ENCODE assay signal across 8 mouse cellular contexts in the genomic region with DNA sequence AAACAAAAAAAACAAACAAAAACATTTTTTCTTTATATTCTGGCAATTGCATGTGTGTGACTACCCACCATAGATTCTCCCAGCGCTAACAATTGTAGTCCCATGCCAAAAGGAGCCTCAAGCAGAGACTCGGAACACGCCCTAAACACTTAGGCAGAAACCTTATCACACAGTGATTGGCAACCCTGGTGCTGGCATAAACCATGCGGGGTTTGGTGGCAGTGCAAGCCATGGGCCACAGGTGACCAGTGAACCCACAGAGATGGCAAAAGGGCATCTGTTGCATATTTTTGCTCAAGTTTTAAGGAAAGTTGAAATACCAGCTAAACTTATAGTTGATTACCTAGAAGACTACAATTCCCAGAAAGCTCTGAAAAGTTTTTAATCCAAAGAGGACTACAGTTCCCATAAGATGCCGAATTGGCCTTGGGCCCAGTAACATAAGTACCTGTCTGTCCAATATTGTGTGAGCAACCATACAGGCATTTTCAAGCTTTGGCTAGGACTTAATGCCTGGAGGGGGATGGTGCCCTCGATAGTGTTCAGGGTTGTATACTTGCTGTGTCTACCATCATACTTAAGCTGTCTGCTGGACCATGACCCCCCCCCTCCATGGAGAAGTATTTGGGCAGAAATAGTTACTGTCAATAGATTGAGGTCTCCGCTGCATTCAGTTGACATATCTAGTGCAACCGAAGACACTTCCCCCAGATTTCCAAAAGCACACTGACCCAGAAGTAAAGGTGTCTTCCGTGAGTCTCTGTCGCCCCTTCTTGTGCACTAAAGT. TPM values are rescaled to one million over a fixed set of nuclear protein-coding genes. Genes with fewer than 3 reads are reported as not detected.
DNase-seq lines count a peak whose midpoint lies in the region; ATAC-seq and TF ChIP-seq lines count a peak whose summit lies in the region.
"Had no signal": no experiment of that assay in that cellular context is flagged by ENCODE, and none has a peak within 500 bp of the region (broad histone marks: within the 10 kb centered on the region; RNA-seq: fewer than 3 reads in every experiment).

No protein-coding gene starts in this region.

- H3K9ac ChIP-seq in ES-E14 (ENCODE audit: insufficient read depth, low read depth, low read length, poor library complexity, severe bottlenecking): peak overlapping the region; percentile 96
- peak overlapping the region; percentile 99 for H3K9ac ChIP-seq in forebrain, embryonic 12.5 days
- H3K9ac ChIP-seq in intestine, embryonic 15.5 days: peak overlapping the region; percentile 94
- peak overlapping the region; percentile 93 for H3K9ac ChIP-seq in liver, embryonic 12.5 days
- H3K9ac ChIP-seq in neural tube, embryonic 13.5 days: peak overlapping the region; percentile 96

- H3K4me2 ChIP-seq in forebrain, embryonic 12.5 days: peak overlapping the region; percentile 98
- peak overlapping the region; percentile 76 for H3K4me2 ChIP-seq in intestine, embryonic 15.5 days (replicated peaks)
- peak overlapping the region; percentile 100 for H3K4me2 ChIP-seq in liver, embryonic 12.5 days
- H3K4me2 ChIP-seq in neural tube, embryonic 13.5 days: peak overlapping the region; percentile 94

- WGBS in forebrain, embryonic 12.5 days: 21% methylated on average over 10 of the region's 10 CpGs
- WGBS in intestine, embryonic 15.5 days: 14% methylated on average over 10 of the region's 10 CpGs
- 7% methylated on average over 10 of the region's 10 CpGs for WGBS in liver, embryonic 12.5 days (ENCODE audit: insufficient replicate concordance)
- 19% methylated on average over 10 of the region's 10 CpGs for WGBS in neural tube, embryonic 13.5 days

- peak overlapping the region; percentile 75 to 97 for H3K4me3 ChIP-seq in ES-E14 (ENCODE audit: insufficient read depth in 1 of 2, low read depth in 1 of 2, low read length in 2 of 2, poor library complexity in 1 of 2, severe bottlenecking in 1 of 2)
- H3K4me3 ChIP-seq in forebrain, embryonic 12.5 days (replicated peaks): peak overlapping the region; percentile 100
- peak overlapping the region; percentile 97 for H3K4me3 ChIP-seq in intestine, embryonic 15.5 days (replicated peaks)
- H3K4me3 ChIP-seq in liver, embryonic 12.5 days: peak overlapping the region; percentile 87
- peak overlapping the region; percentile 93 for H3K4me3 ChIP-seq in neural tube, embryonic 13.5 days

- H3K27ac ChIP-seq in ES-E14 (ENCODE audit: insufficient read depth, low read depth, low read length, poor library complexity, severe bottlenecking): peak overlapping the region; percentile 85; the same call in 1 of the 2 replicates
- peak overlapping the region; percentile 98 for H3K27ac ChIP-seq in forebrain, embryonic 12.5 days
- H3K27ac ChIP-seq in intestine, embryonic 15.5 days: peak overlapping the region; percentile 96
- H3K27ac ChIP-seq in liver, embryonic 12.5 days: peak overlapping the region; percentile 88
- peak overlapping the region; percentile 98 for H3K27ac ChIP-seq in neural tube, embryonic 13.5 days (replicated peaks)

- peaks cover 8 to 11% of the 10 kb centered on the region in 2 experiments for H3K4me1 ChIP-seq in ES-E14 (ENCODE audit: control insufficient read depth in 2 of 2, insufficient read depth in 2 of 2, low read length in 2 of 2, poor library complexity in 1 of 2)
- H3K4me1 ChIP-seq in forebrain, embryonic 12.5 days: peaks cover 49% of the 10 kb centered on the region
- peaks cover 29% of the 10 kb centered on the region for H3K4me1 ChIP-seq in intestine, embryonic 15.5 days (replicated peaks)
- H3K4me1 ChIP-seq in liver, embryonic 12.5 days: peaks cover 73% of the 10 kb centered on the region
- H3K4me1 ChIP-seq in neural tube, embryonic 13.5 days (replicated peaks): peaks cover 54% of the 10 kb centered on the region

- ATAC-seq in forebrain, embryonic 12.5 days (ENCODE audit: low FRiP score): no peak
- ATAC-seq in intestine, embryonic 15.5 days: 0 out of 2 replicates have a peak, but pooled peaks have one; percentile 9
- no peak for ATAC-seq in liver, embryonic 12.5 days
- ATAC-seq in neural tube, embryonic 13.5 days (ENCODE audit: low read depth): no peak
- no peak for ATAC-seq in erythroid progenitor cell, adult 5-6 weeks (replicated peaks; ENCODE audit: low FRiP score, poor library complexity, severe bottlenecking)

- no peaks in the 10 kb centered on the region for H3K27me3 ChIP-seq in forebrain, embryonic 12.5 days
- H3K27me3 ChIP-seq in intestine, embryonic 15.5 days (replicated peaks): no peaks in the 10 kb centered on the region
- no peaks in the 10 kb centered on the region for H3K27me3 ChIP-seq in liver, embryonic 12.5 days (replicated peaks)
- H3K27me3 ChIP-seq in neural tube, embryonic 13.5 days: no peaks in the 10 kb centered on the region

- no peak for DNase-seq in ES-E14 (ENCODE audit: low read depth, low spot score)
- DNase-seq in brain, adult 2 months (ENCODE audit: low read depth, low spot score): peak; percentile 88

- in situ Hi-C loops in ES-E14 (cut with MboI; ENCODE audit: low sequenced_read_pairs in 2 of 2, unreplicated experiment in 2 of 2): no loop called here

- no peaks in the 10 kb centered on the region for H3K9me3 ChIP-seq in ES-E14 (ENCODE audit: control insufficient read depth, insufficient read depth, low read depth, low read length)
- H3K9me3 ChIP-seq in forebrain, embryonic 12.5 days: no peaks in the 10 kb centered on the region
- no peaks in the 10 kb centered on the region for H3K9me3 ChIP-seq in intestine, embryonic 15.5 days
- no peaks in the 10 kb centered on the region for H3K9me3 ChIP-seq in liver, embryonic 12.5 days (replicated peaks)
- H3K9me3 ChIP-seq in neural tube, embryonic 13.5 days: no peaks in the 10 kb centered on the region

- peaks cover 4% of the 10 kb centered on the region; the same call in 1 of the 2 replicates for H3K36me3 ChIP-seq in ES-E14 (ENCODE audit: control insufficient read depth, insufficient read depth, low read length, poor library complexity, severe bottlenecking)
- peaks cover 24% of the 10 kb centered on the region for H3K36me3 ChIP-seq in forebrain, embryonic 12.5 days (replicated peaks)
- peaks cover 12% of the 10 kb centered on the region for H3K36me3 ChIP-seq in intestine, embryonic 15.5 days
- peaks cover 26% of the 10 kb centered on the region for H3K36me3 ChIP-seq in liver, embryonic 12.5 days
- peaks cover 25% of the 10 kb centered on the region for H3K36me3 ChIP-seq in neural tube, embryonic 13.5 days

TF ChIP-seq in ES-E14, 5 proteins besides CTCF, POLR2A, EP300 and RAD21:
- TF ChIP-seq ZNF384 (IDR thresholded peaks at IDR 0.05; ENCODE audit: low read depth, low read length) (no peak), HCFC1 (IDR thresholded peaks at IDR 0.05; ENCODE audit: borderline replicate concordance, insufficient read depth, low read length) (0 out of 2 replicates have a peak, but pooled peaks have one; percentile 36)

RNA-seq across cellular contexts. Expression of a gene that starts 0.5 kb away (rescaled TPM):
- 5.0 TPM in 2 replicates for total RNA-seq in ES-E14 (2012; rRNA removed)
- polyA plus RNA-seq in forebrain, embryonic 12.5 days (2016; fragmentation: Nextera tagmentation; extraction: Ambion mirVana): 1.3 and 1.6 TPM in 2 replicates
- polyA plus RNA-seq in intestine, embryonic 15.5 days (2015; fragmentation: Nextera tagmentation; extraction: Ambion mirVana): 14.9 and 16.0 TPM in 2 replicates
- 7.9 and 8.2 TPM in 2 replicates for polyA plus RNA-seq in liver, embryonic 12.5 days (2016; fragmentation: Nextera tagmentation; extraction: Ambion mirVana)
- polyA plus RNA-seq in neural tube, embryonic 13.5 days (2015; fragmentation: Nextera tagmentation; extraction: Ambion mirVana): 0.99 and 2.1 TPM in 2 replicates
- 15.5 and 23.5 TPM in 2 replicates for total RNA-seq in erythroid progenitor cell, adult 5-6 weeks (2015; ENCODE audit: low replicate concordance)
- 1.8 TPM in 1 of 2 replicates, not detected in the other for total RNA-seq in erythroid progenitor cell, adult 5-6 weeks (2017; ENCODE audit: low replicate concordance)

RNA-seq across cellular contexts. Expression of a gene that starts 0.7 kb away (rescaled TPM):
- total RNA-seq in ES-E14 (2012; rRNA removed): 124 and 147 TPM in 2 replicates
- polyA plus RNA-seq in forebrain, embryonic 12.5 days (2016; fragmentation: Nextera tagmentation; extraction: Ambion mirVana): 111 and 114 TPM in 2 replicates
- 61.2 and 67.6 TPM in 2 replicates for polyA plus RNA-seq in intestine, embryonic 15.5 days (2015; fragmentation: Nextera tagmentation; extraction: Ambion mirVana)
- polyA plus RNA-seq in liver, embryonic 12.5 days (2016; fragmentation: Nextera tagmentation; extraction: Ambion mirVana): 27.1 and 32.8 TPM in 2 replicates
- polyA plus RNA-seq in neural tube, embryonic 13.5 days (2015; fragmentation: Nextera tagmentation; extraction: Ambion mirVana): 86.8 and 88.7 TPM in 2 replicates
- 15.1 and 28.5 TPM in 2 replicates for total RNA-seq in erythroid progenitor cell, adult 5-6 weeks (2015; ENCODE audit: low replicate concordance)
- 7.0 and 8.3 TPM in 2 replicates for total RNA-seq in erythroid progenitor cell, adult 5-6 weeks (2017; ENCODE audit: low replicate concordance)

RNA-seq across cellular contexts. Expression of a gene that starts 15.7 kb away (rescaled TPM):
- 0.31 TPM in 1 of 2 replicates, not detected in the other for total RNA-seq in ES-E14 (2012; rRNA removed)
- not detected in 2 replicates for polyA plus RNA-seq in forebrain, embryonic 12.5 days (2016; fragmentation: Nextera tagmentation; extraction: Ambion mirVana)
- polyA plus RNA-seq in intestine, embryonic 15.5 days (2015; fragmentation: Nextera tagmentation; extraction: Ambion mirVana): not detected in 2 replicates
- not detected in 2 replicates for polyA plus RNA-seq in liver, embryonic 12.5 days (2016; fragmentation: Nextera tagmentation; extraction: Ambion mirVana)
- not detected in 2 replicates for polyA plus RNA-seq in neural tube, embryonic 13.5 days (2015; fragmentation: Nextera tagmentation; extraction: Ambion mirVana)
- not detected in 2 replicates for total RNA-seq in erythroid progenitor cell, adult 5-6 weeks (2015; ENCODE audit: low replicate concordance)
- total RNA-seq in erythroid progenitor cell, adult 5-6 weeks (2017; ENCODE audit: low replicate concordance): not detected in 2 replicates
- total RNA-seq: gastrocnemius, postnatal 4 days had no signal

RNA-seq across cellular contexts. Expression of a gene that starts 16.7 kb away (rescaled TPM):
- 5.5 and 8.7 TPM in 2 replicates for total RNA-seq in ES-E14 (2012; rRNA removed)
- polyA plus RNA-seq in forebrain, embryonic 12.5 days (2016; fragmentation: Nextera tagmentation; extraction: Ambion mirVana): not detected in 2 replicates
- polyA plus RNA-seq in intestine, embryonic 15.5 days (2015; fragmentation: Nextera tagmentation; extraction: Ambion mirVana): 56.2 and 60.4 TPM in 2 replicates
- 0.75 and 0.79 TPM in 2 replicates for polyA plus RNA-seq in liver, embryonic 12.5 days (2016; fragmentation: Nextera tagmentation; extraction: Ambion mirVana)
- polyA plus RNA-seq in neural tube, embryonic 13.5 days (2015; fragmentation: Nextera tagmentation; extraction: Ambion mirVana): not detected in 2 replicates
- not detected in 2 replicates for total RNA-seq in erythroid progenitor cell, adult 5-6 weeks (2015; ENCODE audit: low replicate concordance)
- total RNA-seq in erythroid progenitor cell, adult 5-6 weeks (2017; ENCODE audit: low replicate concordance): not detected in 2 replicates
- total RNA-seq: gastrocnemius, postnatal 4 days had no signal

RNA-seq across cellular contexts. Expression of a gene that starts 18.3 kb away (rescaled TPM):
- 9.4 and 11.5 TPM in 2 replicates for total RNA-seq in ES-E14 (2012; rRNA removed)
- 9.2 and 10.4 TPM in 2 replicates for polyA plus RNA-seq in forebrain, embryonic 12.5 days (2016; fragmentation: Nextera tagmentation; extraction: Ambion mirVana)
- 2.5 and 2.8 TPM in 2 replicates for polyA plus RNA-seq in intestine, embryonic 15.5 days (2015; fragmentation: Nextera tagmentation; extraction: Ambion mirVana)
- polyA plus RNA-seq in liver, embryonic 12.5 days (2016; fragmentation: Nextera tagmentation; extraction: Ambion mirVana): 1.8 and 1.9 TPM in 2 replicates
- polyA plus RNA-seq in neural tube, embryonic 13.5 days (2015; fragmentation: Nextera tagmentation; extraction: Ambion mirVana): 9.5 and 10.4 TPM in 2 replicates
- total RNA-seq in erythroid progenitor cell, adult 5-6 weeks (2015; ENCODE audit: low replicate concordance): not detected in 2 replicates
- 1.0 TPM in 1 of 2 replicates, not detected in the other for total RNA-seq in erythroid progenitor cell, adult 5-6 weeks (2017; ENCODE audit: low replicate concordance)
